Mouse (Mus musculus) cerebellum, adult (tissue): ENCODE measurements around the gene Gm14226.
A peak's percentile ranks its signal among the peaks of the same experiment; 100 is the strongest.
"Not testable (repeated sequence)": the region's sequence is repeated elsewhere in the genome, so short reads cannot be mapped to it uniquely, and the experiment has no call there.

ENCODE experiments used
- ATAC-seq: cut with Nextera tagmentation; 2 replicates; pipeline ENCODE4 v1.9.2; 2017; ENCODE audit warnings: mild to moderate bottlenecking, moderate library complexity, mixed read lengths; ENCODE audit not compliant: insufficient number of reproducible peaks, low FRiP score, low TSS enrichment

Gm14226 gene

DNA sequence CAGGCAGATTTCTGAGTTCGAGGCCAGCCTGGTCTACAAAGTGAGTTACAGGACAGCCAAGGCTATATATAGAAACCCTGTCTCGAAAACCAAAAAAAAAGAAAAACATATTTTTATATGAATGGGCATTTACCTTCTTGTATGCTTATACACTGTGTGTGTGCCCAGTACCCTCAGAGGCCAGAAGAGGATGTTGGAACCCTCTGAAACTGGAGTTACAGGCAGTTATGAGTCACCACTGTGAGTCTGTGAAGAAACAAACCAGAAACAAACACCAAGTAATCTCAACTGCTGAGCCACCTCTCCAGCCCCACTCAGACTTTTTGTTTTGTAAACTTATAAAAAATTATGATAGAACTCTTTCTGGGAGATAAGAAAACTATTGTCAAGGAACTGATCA lies 28.7 kb downstream of the Gm14226 start:
- no peak for ATAC-seq

DNA sequence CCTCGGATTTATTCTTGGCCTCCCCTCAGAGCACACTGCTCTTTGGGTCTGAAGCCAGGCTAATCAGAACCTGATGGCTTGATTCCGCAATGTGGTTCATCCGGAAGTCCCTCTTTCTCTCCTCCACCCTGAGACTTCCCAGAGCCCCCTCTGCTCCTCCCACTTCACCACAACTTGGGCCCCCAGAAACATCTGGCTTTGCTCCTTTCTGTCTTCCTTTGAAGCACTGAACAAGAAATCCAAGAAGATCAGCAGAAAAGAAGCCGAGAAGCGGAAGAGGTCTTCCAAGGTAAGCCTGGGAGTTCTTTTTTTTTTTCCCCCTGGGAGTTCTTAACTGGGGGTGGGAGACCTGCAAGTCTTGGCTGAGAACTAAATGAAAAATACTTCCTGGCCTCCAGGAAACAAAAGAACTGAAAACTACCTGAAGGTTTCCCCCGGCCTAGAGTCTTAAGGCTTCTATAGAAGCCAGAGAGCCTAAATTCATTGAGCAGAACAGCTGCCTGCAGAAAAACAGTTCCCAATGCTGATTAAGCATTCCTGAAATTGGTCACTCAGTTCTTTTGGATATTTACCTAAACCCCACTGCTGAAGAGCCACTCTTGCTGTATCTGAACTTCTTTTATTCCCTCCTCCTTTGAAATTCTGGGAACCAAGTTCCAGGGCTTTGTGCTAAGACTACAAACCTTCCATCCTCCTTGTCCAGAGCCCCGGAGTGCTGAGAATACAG lies 29.5 kb downstream of the Gm14226 start:
- ATAC-seq: no peak

GRCm38 (mm10) chr2:155050108-155050503 lies 32.0 kb downstream of the Gm14226 start:
- ATAC-seq: no peak; the same call in 1 of the 2 replicates

DNA sequence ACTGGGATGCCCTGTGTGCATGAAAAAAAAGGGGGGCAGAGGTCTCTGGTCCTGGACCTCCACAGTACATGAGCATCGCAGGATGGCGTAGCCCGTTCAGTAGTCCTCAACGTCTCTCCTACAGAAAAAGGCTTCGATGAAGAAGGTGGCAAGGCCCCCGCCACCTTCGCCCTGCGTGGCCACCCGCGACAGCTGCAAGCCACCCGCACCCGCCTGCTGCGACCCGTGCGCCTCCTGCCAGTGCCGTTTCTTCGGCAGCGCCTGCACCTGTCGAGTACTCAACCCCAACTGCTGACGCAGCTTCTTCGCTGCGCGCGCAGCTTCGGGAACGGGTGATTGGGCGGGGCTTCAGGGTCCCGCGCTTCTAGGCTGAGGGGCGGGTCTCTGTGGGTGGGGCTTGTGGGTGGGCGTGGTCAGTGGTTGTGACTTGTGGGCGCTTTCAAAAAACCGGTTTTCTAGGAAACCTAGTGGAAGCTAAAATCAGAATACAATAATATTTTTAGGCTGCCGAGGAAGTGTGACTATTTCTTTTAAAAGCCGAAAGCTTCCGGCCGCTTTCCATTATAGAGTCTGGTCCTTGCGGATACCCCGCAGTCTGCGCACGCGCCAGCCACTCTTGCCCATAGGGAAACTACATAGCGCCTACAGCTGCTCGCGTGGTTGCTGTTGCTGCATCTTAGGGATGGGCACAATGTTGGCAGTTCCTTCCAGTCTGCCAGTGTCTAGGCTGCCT lies 32.6 kb downstream of the Gm14226 start:
- peak; percentile 90 for ATAC-seq

GRCm38 (mm10) chr2:155051622-155052351 lies 33.7 kb downstream of the Gm14226 start:
- ATAC-seq: no peak

DNA sequence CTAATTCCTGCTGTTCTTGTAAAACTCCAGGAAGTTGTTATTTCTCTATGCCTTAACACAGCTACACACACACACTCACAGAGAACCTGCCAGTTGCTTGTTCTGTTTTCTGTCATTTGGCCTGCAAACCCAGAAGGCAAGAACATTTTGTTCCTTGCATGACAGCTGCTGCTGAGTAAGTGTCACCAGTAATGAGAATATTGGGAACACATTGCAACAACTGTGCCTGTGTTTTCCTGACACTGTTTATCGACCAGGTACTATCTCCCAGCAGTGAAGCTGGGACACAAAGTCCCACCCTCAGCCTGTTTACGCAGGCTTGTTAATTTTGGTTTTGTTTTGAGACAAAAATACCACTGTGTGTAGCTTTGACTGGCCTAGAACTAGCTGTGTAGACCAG lies 34.6 kb downstream of the Gm14226 start:
- no peak for ATAC-seq

DNA sequence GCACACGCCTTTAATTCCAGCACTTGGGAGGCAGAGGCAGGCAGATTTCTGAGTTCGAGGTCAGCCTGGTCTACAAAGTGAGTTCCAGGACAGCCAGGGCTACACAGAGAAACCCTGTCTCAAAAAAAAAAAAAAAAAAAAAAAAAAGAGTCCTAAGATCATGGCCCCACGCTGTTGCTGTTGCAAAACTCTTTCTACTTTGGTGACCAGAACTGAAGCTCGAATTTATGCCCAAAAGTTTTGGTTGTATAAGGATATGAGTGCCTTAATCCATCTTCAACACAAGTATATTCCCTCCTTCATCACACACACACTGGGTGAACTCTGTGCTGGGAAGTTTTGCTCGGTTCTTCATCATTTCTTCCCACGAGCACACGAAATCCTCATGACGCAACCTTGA lies 35.4 kb downstream of the Gm14226 start:
- not testable (repeated sequence) for ATAC-seq

DNA sequence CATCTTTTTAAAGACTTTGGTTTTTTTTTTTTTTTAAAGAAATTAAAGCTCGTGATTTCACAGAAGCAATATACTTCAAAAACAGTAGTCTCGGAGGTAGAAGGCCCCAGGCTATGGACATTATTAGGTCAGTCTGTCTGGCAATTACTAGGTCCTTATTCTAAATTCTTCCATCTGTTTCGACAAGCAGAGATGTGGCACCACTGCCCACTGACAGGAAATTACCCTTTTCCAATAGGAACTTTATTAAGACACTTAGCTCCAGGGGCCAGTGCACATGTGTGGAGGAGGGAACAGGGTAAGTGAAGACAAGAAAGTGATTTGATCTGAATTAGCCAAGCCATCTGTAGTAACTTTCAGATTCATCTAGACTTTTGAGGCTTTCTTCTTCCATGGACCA lies 36.6 kb downstream of the Gm14226 start:
- ATAC-seq: no peak

GRCm38 (mm10) chr2:155056076-155056578 lies 38.1 kb downstream of the Gm14226 start:
- ATAC-seq: no peak

- no peak for ATAC-seq
Observed at GRCm38 (mm10) chr2:155057361-155057760, 39.3 kb downstream of the Gm14226 start.

GRCm38 (mm10) chr2:155071027-155071426 lies 53.0 kb downstream of the Gm14226 start:
- ATAC-seq: no peak

GRCm38 (mm10) chr2:155072353-155073145 lies 54.5 kb downstream of the Gm14226 start:
- ATAC-seq: no peak

DNA sequence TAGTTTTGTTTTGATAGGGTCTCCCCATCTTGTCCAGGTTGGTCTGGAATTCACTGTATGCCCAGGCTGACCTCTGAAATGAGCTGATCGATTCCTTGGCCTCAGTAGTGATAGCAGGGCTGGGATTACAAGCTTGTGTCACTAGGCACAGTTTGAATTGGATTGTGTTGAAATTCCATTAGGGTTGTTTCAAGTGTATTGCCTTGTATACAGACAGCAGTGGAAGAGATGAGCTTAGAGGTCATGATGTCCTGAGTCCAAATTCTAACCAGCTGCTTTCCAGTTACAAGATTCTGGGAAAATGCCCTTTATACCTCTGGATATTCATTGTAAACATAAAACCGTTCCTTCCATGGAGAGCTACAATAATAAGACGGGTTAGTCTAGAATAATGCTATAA lies 55.3 kb downstream of the Gm14226 start:
- no peak for ATAC-seq

DNA sequence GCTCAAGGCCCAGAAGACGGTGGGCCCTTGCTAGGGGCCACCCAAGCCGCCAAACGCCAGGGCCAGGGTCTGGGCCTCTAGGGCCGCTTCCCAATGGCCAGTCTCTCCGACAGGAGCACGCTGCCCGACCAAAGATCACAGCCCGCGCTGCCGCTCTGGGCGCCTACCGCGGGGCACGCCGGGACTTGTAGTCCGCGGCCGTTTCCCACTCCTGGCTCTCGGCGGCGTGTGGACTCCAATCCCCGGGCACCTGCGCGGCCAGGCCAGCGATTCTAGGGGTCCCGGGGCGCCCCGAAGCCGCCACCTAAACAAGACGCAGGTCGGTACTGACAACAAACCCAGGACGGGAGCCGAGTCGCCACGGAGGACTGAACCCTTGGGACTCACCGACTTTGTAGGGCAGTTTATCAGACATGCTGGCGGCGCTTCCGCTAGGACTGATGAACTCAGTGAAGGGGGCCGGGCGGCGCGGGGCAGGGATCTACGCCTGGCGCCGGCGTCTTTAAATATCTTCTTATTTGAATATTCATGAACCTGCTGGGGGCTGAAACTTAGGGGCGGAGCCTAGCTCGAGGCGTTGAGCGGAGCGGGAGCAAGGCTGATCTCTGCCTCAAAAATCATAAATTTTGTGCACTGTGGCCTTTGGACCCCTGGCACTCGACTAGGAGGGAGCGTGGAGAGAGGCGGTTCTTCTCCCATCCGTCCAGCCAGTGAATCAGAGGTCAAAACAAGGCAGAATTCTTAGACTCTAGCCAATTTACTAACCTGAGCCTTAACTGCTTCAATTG lies 56.1 kb downstream of the Gm14226 start, which contains the start of gene Ahcy:
Ahcy (minus strand) TSS at position 520 of the 788 bp plus-strand sequence.
- ATAC-seq: peak; percentile 95

GRCm38 (mm10) chr2:155074766-155075330 lies 56.8 kb downstream of the Gm14226 start:
- no peak for ATAC-seq

- no peak for ATAC-seq
Observed at GRCm38 (mm10) chr2:155075649-155076048, 57.6 kb downstream of the Gm14226 start.
